Mouse (Mus musculus) embryonic fibroblast, embryonic 13.5 days (primary cell): ENCODE results near the gene Snorc.

Experiments
- CTCF ChIP-seq: IDR thresholded peaks from 2 replicates; pipeline ENCODE4 v1.5.1; 2011; ENCODE audit warnings: mild to moderate bottlenecking, control low read depth, low read length, moderate library complexity, borderline replicate concordance; ENCODE audit not compliant: insufficient read depth
- POLR2A ChIP-seq: IDR thresholded peaks from 2 replicates; pipeline ENCODE4 v1.6.1; 2011; ENCODE audit warnings: low read depth, mild to moderate bottlenecking, control low read depth, low read length, moderate library complexity

DNA sequence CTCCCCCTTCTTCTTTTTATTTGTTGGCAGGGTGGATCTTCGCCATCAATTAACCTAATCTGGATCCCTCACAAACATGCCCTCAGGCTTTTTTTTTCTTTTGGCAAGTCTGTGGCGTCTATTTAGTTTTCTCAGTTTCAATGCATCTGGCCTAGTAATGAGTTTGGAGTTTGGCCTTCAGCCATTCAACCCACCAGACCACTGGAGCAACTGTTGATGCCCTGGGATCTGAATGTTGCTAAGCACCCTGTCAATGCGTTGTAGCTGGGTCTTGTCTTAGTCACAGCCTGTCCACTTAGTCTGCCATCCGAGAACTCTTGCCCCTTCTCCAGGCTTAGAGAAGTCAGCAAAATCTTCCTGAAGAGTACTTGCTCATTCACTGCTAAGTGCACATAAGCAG, 12.0 kb upstream of the Snorc start:
- TF ChIP-seq CTCF, result no peak
- no peak for TF ChIP-seq POLR2A
